8 mouse cellular contexts compared by ENCODE assay signal in genomic region chr7:99360021-99360802, GRCm38 (mm10). TPM values are rescaled to one million over a fixed set of nuclear protein-coding genes. Genes with fewer than 3 reads are reported as not detected.
DNase-seq lines count a peak whose midpoint lies in the region; ATAC-seq and TF ChIP-seq lines count a peak whose summit lies in the region.

No protein-coding gene starts in this region.

- H3K9ac ChIP-seq in forebrain, postnatal 0 days: no peak overlapping the region
- no peak overlapping the region for H3K9ac ChIP-seq in liver, embryonic 15.5 days
- H3K9ac ChIP-seq in neural tube, embryonic 15.5 days (replicated peaks): peak overlapping the region; percentile 23; the same call in 1 of the 2 replicates

- no peak overlapping the region for H3K4me2 ChIP-seq in forebrain, postnatal 0 days (ENCODE audit: low read depth)
- H3K4me2 ChIP-seq in liver, embryonic 15.5 days: no peak overlapping the region
- peak overlapping the region; percentile 34 for H3K4me2 ChIP-seq in neural tube, embryonic 15.5 days

- 13% methylated on average over 10 of the region's 10 CpGs for WGBS in forebrain, postnatal 0 days
- 21% methylated on average over 10 of the region's 10 CpGs for WGBS in liver, embryonic 15.5 days (ENCODE audit: insufficient replicate concordance)
- 3% methylated on average over 10 of the region's 10 CpGs for WGBS in neural tube, embryonic 15.5 days

- no peak for TF ChIP-seq CTCF in forebrain, postnatal 0 days (IDR thresholded peaks at IDR 0.05; ENCODE audit: low read depth)

- H3K27me3 ChIP-seq in forebrain, postnatal 0 days (ENCODE audit: insufficient read depth, low read length): no peaks in the 10 kb centered on the region
- 0 out of 2 replicates have a peak, but pooled peaks cover 2% of the 10 kb centered on the region for H3K27me3 ChIP-seq in liver, embryonic 15.5 days
- H3K27me3 ChIP-seq in neural tube, embryonic 15.5 days (replicated peaks): no peaks in the 10 kb centered on the region

- DNase-seq in urinary bladder, postnatal 14 days (ENCODE audit: low spot score): peak; percentile 85
- DNase-seq in urinary bladder, postnatal 10 days (ENCODE audit: low spot score): no peak
- DNase-seq in forebrain, postnatal 0 days: peak; percentile 80
- DNase-seq in heart, postnatal 25 days (ENCODE audit: low spot score): peak; percentile 92
- DNase-seq in layer of hippocampus, adult 18-20 months (ENCODE audit: low spot score in 2 of 2): peak; percentile 43 to 65
- DNase-seq in urinary bladder, postnatal 4 days (ENCODE audit: low spot score in 2 of 2): peak; percentile 87 to 92

- intact Hi-C loops in heart, postnatal 25 days (cut with DNase I): no loop called here

- no peak overlapping the region for H3K4me3 ChIP-seq in forebrain, postnatal 0 days (ENCODE audit: low read depth, low read length)
- H3K4me3 ChIP-seq in liver, embryonic 15.5 days (replicated peaks): no peak overlapping the region
- no peak overlapping the region for H3K4me3 ChIP-seq in neural tube, embryonic 15.5 days (replicated peaks)

- H3K36me3 ChIP-seq in forebrain, postnatal 0 days (ENCODE audit: insufficient read depth): no peaks in the 10 kb centered on the region
- no peaks in the 10 kb centered on the region for H3K36me3 ChIP-seq in liver, embryonic 15.5 days (replicated peaks)
- H3K36me3 ChIP-seq in neural tube, embryonic 15.5 days: no peaks in the 10 kb centered on the region

- peak; percentile 97 for ATAC-seq in forebrain, postnatal 0 days
- ATAC-seq in liver, embryonic 15.5 days (ENCODE audit: insufficient read depth): peak; percentile 41; the same call in 1 of the 2 replicates
- ATAC-seq in neural tube, embryonic 15.5 days (ENCODE audit: low FRiP score): peak; percentile 97

- H3K27ac ChIP-seq in forebrain, postnatal 0 days (ENCODE audit: low read depth, low read length): peak overlapping the region; percentile 60
- H3K27ac ChIP-seq in liver, embryonic 15.5 days (replicated peaks): 0 out of 2 replicates have a peak overlapping the region, but pooled peaks have one; percentile 38
- peak overlapping the region; percentile 93 for H3K27ac ChIP-seq in neural tube, embryonic 15.5 days (replicated peaks)

- no peaks in the 10 kb centered on the region for H3K9me3 ChIP-seq in forebrain, postnatal 0 days (ENCODE audit: low read length)
- H3K9me3 ChIP-seq in liver, embryonic 15.5 days (replicated peaks): no peaks in the 10 kb centered on the region
- no peaks in the 10 kb centered on the region for H3K9me3 ChIP-seq in neural tube, embryonic 15.5 days (replicated peaks)

- peaks cover 14% of the 10 kb centered on the region for H3K4me1 ChIP-seq in forebrain, postnatal 0 days (ENCODE audit: insufficient read depth)
- H3K4me1 ChIP-seq in liver, embryonic 15.5 days (replicated peaks): peaks cover 12% of the 10 kb centered on the region; the same call in 1 of the 2 replicates
- H3K4me1 ChIP-seq in neural tube, embryonic 15.5 days: peaks cover 54% of the 10 kb centered on the region

RNA-seq across cellular contexts. Expression of gene Serpinh1, which starts 7.2 kb away (rescaled TPM):
- total RNA-seq in forebrain, postnatal 0 days (2014; rRNA removed): 127 and 160 TPM in 2 replicates
- 117 and 121 TPM in 2 replicates for polyA plus RNA-seq in forebrain, postnatal 0 days (2015; fragmentation: Nextera tagmentation; extraction: Ambion mirVana)
- total RNA-seq in heart, postnatal 25 days (2021): 100 to 1,000 TPM; 378 to 449 TPM
- 10 to 100 TPM; 19.1 to 19.3 TPM for total RNA-seq in layer of hippocampus, adult 18-20 months (2021)
- polyA plus RNA-seq in liver, embryonic 15.5 days (2015; fragmentation: Nextera tagmentation; extraction: Ambion mirVana): 80.5 and 82.0 TPM in 2 replicates
- polyA plus RNA-seq in neural tube, embryonic 15.5 days (2015; fragmentation: Nextera tagmentation; extraction: Ambion mirVana): 332 and 435 TPM in 2 replicates

RNA-seq across cellular contexts. Expression of gene Gdpd5, which starts 21.0 kb away (rescaled TPM):
- total RNA-seq in forebrain, postnatal 0 days (2014; rRNA removed): 36.2 and 41.2 TPM in 2 replicates
- 30.9 and 38.2 TPM in 2 replicates for polyA plus RNA-seq in forebrain, postnatal 0 days (2015; fragmentation: Nextera tagmentation; extraction: Ambion mirVana)
- total RNA-seq in heart, postnatal 25 days (2021): 10 to 100 TPM; 20.1 to 24.1 TPM
- total RNA-seq in layer of hippocampus, adult 18-20 months (2021): 10 to 100 TPM; 18.8 to 24.5 TPM
- polyA plus RNA-seq in liver, embryonic 15.5 days (2015; fragmentation: Nextera tagmentation; extraction: Ambion mirVana): 1.9 and 2.1 TPM in 2 replicates
- 41.2 and 45.7 TPM in 2 replicates for polyA plus RNA-seq in neural tube, embryonic 15.5 days (2015; fragmentation: Nextera tagmentation; extraction: Ambion mirVana)

Comparison
In these comparisons a context has a peak if more than half of its experiments do, and no peak if none do; other contexts are left out.
1. ATAC-seq: peak in every context shown above with its lines; median percentile 97 in forebrain, postnatal 0 days; 97 in neural tube, embryonic 15.5 days; 41 in liver, embryonic 15.5 days.
2. H3K27ac ChIP-seq: peak in every context shown above with its lines; median percentile 93 in neural tube, embryonic 15.5 days; 60 in forebrain, postnatal 0 days; 38 in liver, embryonic 15.5 days.